Comparison of ENCODE assay signal across 14 mouse cellular contexts in genomic region chr1:155412705-155413104, GRCm38 (mm10). TPM values are rescaled to one million over a fixed set of nuclear protein-coding genes. Genes with fewer than 3 reads are reported as not detected.
DNase-seq lines count a peak whose midpoint lies in the region; ATAC-seq and TF ChIP-seq lines count a peak whose summit lies in the region.
"Had no signal": no experiment of that assay in that cellular context is flagged by ENCODE, and none has a peak within 500 bp of the region (broad histone marks: within the 10 kb centered on the region; RNA-seq: fewer than 3 reads in every experiment).

No protein-coding gene starts in this region.

- 78% methylated on average over 2 of the region's 2 CpGs for WGBS in kidney, embryonic 16.5 days
- WGBS in midbrain, postnatal 0 days: 75% methylated on average over 2 of the region's 2 CpGs
- WGBS in midbrain, embryonic 16.5 days: 81% methylated on average over 2 of the region's 2 CpGs

- peak; percentile 45 for DNase-seq in kidney, adult 11 months
- no peak for DNase-seq in midbrain, postnatal 0 days (ENCODE audit: low spot score)
- DNase-seq in neural tube, embryonic 10.5 days (ENCODE audit: extremely low spot score, low spot score): no peak
- no peak for DNase-seq in layer of hippocampus, adult 9-10 months (ENCODE audit: low spot score)
- DNase-seq: adrenal gland, postnatal 10 days; cerebellum, postnatal 36 days; gastrocnemius, postnatal 36 days; thymus, postnatal 4 days had no signal

- ATAC-seq in kidney, embryonic 16.5 days (ENCODE audit: low FRiP score, low TSS enrichment): no peak
- ATAC-seq in midbrain, postnatal 0 days (ENCODE audit: low FRiP score): no peak
- no peak for ATAC-seq in midbrain, embryonic 16.5 days
- ATAC-seq in monocyte, adult 5-6 weeks (replicated peaks; ENCODE audit: insufficient number of reproducible peaks, low FRiP score, low TSS enrichment, poor library complexity, severe bottlenecking): peak; percentile 66
- ATAC-seq: forebrain, embryonic 14.5 days had no signal

- peaks cover 13% of the 10 kb centered on the region for H3K4me1 ChIP-seq in kidney, embryonic 16.5 days (ENCODE audit: insufficient read depth, low read length)
- no peaks in the 10 kb centered on the region for H3K4me1 ChIP-seq in midbrain, postnatal 0 days (ENCODE audit: insufficient read depth, low read length)
- peaks cover 12% of the 10 kb centered on the region for H3K4me1 ChIP-seq in midbrain, embryonic 16.5 days (ENCODE audit: control insufficient read depth, insufficient read depth, low read length)
- H3K4me1 ChIP-seq in bone marrow macrophage, adult 2 months (ENCODE audit: control insufficient read depth, insufficient read depth, low read length): peaks cover 15% of the 10 kb centered on the region

- TF ChIP-seq POLR2A in bone marrow macrophage, adult 2 months (IDR thresholded peaks at IDR 0.05; ENCODE audit: borderline replicate concordance, low read depth, low read length): no peak

- H3K27ac ChIP-seq in kidney, embryonic 16.5 days (ENCODE audit: low read length): no peak overlapping the region
- no peak overlapping the region for H3K27ac ChIP-seq in midbrain, postnatal 0 days (ENCODE audit: low read depth, low read length)
- H3K27ac ChIP-seq in midbrain, embryonic 16.5 days (ENCODE audit: low read length): no peak overlapping the region
- H3K27ac ChIP-seq in bone marrow macrophage, adult 2 months (ENCODE audit: insufficient read depth, low read depth, low read length): peak overlapping the region; percentile 82
- H3K27ac ChIP-seq: embryonic facial prominence, embryonic 15.5 days had no signal

- no peak overlapping the region for H3K9ac ChIP-seq in kidney, embryonic 16.5 days (replicated peaks; ENCODE audit: low read length)
- H3K9ac ChIP-seq in midbrain, postnatal 0 days (replicated peaks; ENCODE audit: low read length, poor library complexity, severe bottlenecking): no peak overlapping the region
- no peak overlapping the region for H3K9ac ChIP-seq in midbrain, embryonic 16.5 days (ENCODE audit: low read depth, low read length)
- H3K9ac ChIP-seq: embryonic facial prominence, embryonic 15.5 days had no signal

- H3K27me3 ChIP-seq in kidney, embryonic 16.5 days (ENCODE audit: insufficient read depth, low read length): no peaks in the 10 kb centered on the region
- H3K27me3 ChIP-seq in midbrain, postnatal 0 days (ENCODE audit: insufficient read depth, low read length): no peaks in the 10 kb centered on the region
- no peaks in the 10 kb centered on the region for H3K27me3 ChIP-seq in midbrain, embryonic 16.5 days (ENCODE audit: control insufficient read depth, insufficient read depth, low read depth, low read length)
- H3K27me3 ChIP-seq: embryonic facial prominence, embryonic 15.5 days had no signal

- H3K4me3 ChIP-seq in kidney, embryonic 16.5 days (ENCODE audit: low read length): no peak overlapping the region
- no peak overlapping the region for H3K4me3 ChIP-seq in midbrain, postnatal 0 days (ENCODE audit: low read depth, low read length)
- no peak overlapping the region for H3K4me3 ChIP-seq in midbrain, embryonic 16.5 days (ENCODE audit: low read depth, low read length)
- H3K4me3 ChIP-seq in bone marrow macrophage, adult 2 months (ENCODE audit: insufficient read depth, low read length): no peak overlapping the region
- H3K4me3 ChIP-seq: embryonic facial prominence, embryonic 15.5 days had no signal

- no peaks in the 10 kb centered on the region for H3K36me3 ChIP-seq in kidney, embryonic 16.5 days (ENCODE audit: insufficient read depth, low read length)
- H3K36me3 ChIP-seq in midbrain, postnatal 0 days (ENCODE audit: insufficient read depth, low read length): no peaks in the 10 kb centered on the region
- H3K36me3 ChIP-seq in midbrain, embryonic 16.5 days (ENCODE audit: control insufficient read depth, insufficient read depth, low read length): no peaks in the 10 kb centered on the region
- H3K36me3 ChIP-seq: embryonic facial prominence, embryonic 15.5 days had no signal

- H3K9me3 ChIP-seq in kidney, embryonic 16.5 days (ENCODE audit: low read length): no peaks in the 10 kb centered on the region
- no peaks in the 10 kb centered on the region for H3K9me3 ChIP-seq in midbrain, postnatal 0 days (ENCODE audit: low read length)
- no peaks in the 10 kb centered on the region for H3K9me3 ChIP-seq in midbrain, embryonic 16.5 days (replicated peaks; ENCODE audit: control insufficient read depth, low read length, poor library complexity, severe bottlenecking)
- H3K9me3 ChIP-seq: embryonic facial prominence, embryonic 15.5 days had no signal

- no peak overlapping the region for H3K4me2 ChIP-seq in kidney, embryonic 16.5 days (replicated peaks; ENCODE audit: low read depth, low read length)
- no peak overlapping the region for H3K4me2 ChIP-seq in midbrain, postnatal 0 days (ENCODE audit: low read depth, low read length, poor library complexity, severe bottlenecking)
- no peak overlapping the region for H3K4me2 ChIP-seq in midbrain, embryonic 16.5 days (ENCODE audit: low read length)
- H3K4me2 ChIP-seq: embryonic facial prominence, embryonic 15.5 days had no signal

- TF ChIP-seq CTCF in midbrain, postnatal 0 days (IDR thresholded peaks at IDR 0.05): 0 out of 2 replicates have a peak, but pooled peaks have one; percentile 8
- TF ChIP-seq CTCF in bone marrow macrophage, adult 2 months (IDR thresholded peaks at IDR 0.05; ENCODE audit: low read depth, low read length): no peak

RNA-seq across cellular contexts. Expression of gene Xpr1, which starts 4.5 kb away (rescaled TPM):
- 9.2 and 12.6 TPM in 2 replicates for polyA plus RNA-seq in kidney, embryonic 16.5 days (2015; fragmentation: Nextera tagmentation; extraction: Ambion mirVana)
- total RNA-seq in midbrain, postnatal 0 days (2014; rRNA removed): 177 and 218 TPM in 2 replicates
- polyA plus RNA-seq in midbrain, postnatal 0 days (2015; fragmentation: Nextera tagmentation; extraction: Ambion mirVana): 29.5 and 38.3 TPM in 2 replicates
- 57.4 and 72.4 TPM in 2 replicates for polyA plus RNA-seq in midbrain, embryonic 16.5 days (2015; fragmentation: Nextera tagmentation; extraction: Ambion mirVana)
- 36.4 and 43.9 TPM in 2 replicates for polyA plus RNA-seq in bone marrow macrophage, adult 2 months (2012; ENCODE audit: insufficient read depth, insufficient read length, missing spikeins)
- 42.1 to 64.1 TPM (median 60.5 TPM) in 3 replicates for total RNA-seq in monocyte, adult 5-6 weeks (2017)
